Mouse (Mus musculus): Measurements from ENCODE around the gene Eef1b2. TPM values are rescaled to one million over a fixed set of nuclear protein-coding genes. Genes with fewer than 3 reads are reported as not detected.
"Not testable (repeated sequence)": the region's sequence is repeated elsewhere in the genome, so short reads cannot be mapped to it uniquely, and the experiment has no call there.

Eef1b2 gene
- polyA plus RNA-seq, 1 experiment from 2014 or later, result 438 TPM

GRCm38 (mm10) chr1:63134530-63134929, 42.1 kb upstream of the Eef1b2 start:
- H3K27me3 ChIP-seq (ENCODE audit: control insufficient read depth, insufficient read depth, low read length), result no peaks in the 10 kb centered on the region
- no peaks in the 10 kb centered on the region for H3K9me3 ChIP-seq (ENCODE audit: control insufficient read depth, low read length)
- no peak for ATAC-seq (ENCODE audit: low FRiP score, low TSS enrichment)
- H3K27ac ChIP-seq (replicated peaks), result no peak overlapping the region
- no peak overlapping the region for H3K4me2 ChIP-seq (replicated peaks; ENCODE audit: low read depth)
- no peak for DNase-seq (ENCODE audit: low spot score)
- H3K4me3 ChIP-seq (ENCODE audit: low read depth, low read length), result no peak overlapping the region
- WGBS, result 65% methylated on average over 3 of the region's 3 CpGs
- peaks cover 4% of the 10 kb centered on the region; the same call in 1 of the 2 replicates for H3K36me3 ChIP-seq (ENCODE audit: control insufficient read depth, insufficient read depth, low read length)
- no peak for TF ChIP-seq EP300 (optimal IDR thresholded peaks at IDR 0.05)
- no peak for TF ChIP-seq CTCF (IDR thresholded peaks at IDR 0.05; ENCODE audit: low read depth)
- no peaks in the 10 kb centered on the region for H3K4me1 ChIP-seq (replicated peaks; ENCODE audit: control insufficient read depth, insufficient read depth)
- H3K9ac ChIP-seq (ENCODE audit: low read length), result no peak overlapping the region

- Histone ChIP-seq H3K4me3 (ENCODE audit: low read depth, low read length) (no peak overlapping the region), H3K27me3 (ENCODE audit: control insufficient read depth, insufficient read depth, low read length) (no peaks in the 10 kb centered on the region), H3K27ac (replicated peaks) (no peak overlapping the region), H3K36me3 (ENCODE audit: control insufficient read depth, insufficient read depth, low read length) (peaks cover 5% of the 10 kb centered on the region; the same call in 1 of the 2 replicates), H3K4me2 (replicated peaks; ENCODE audit: low read depth) (no peak overlapping the region), H3K9ac (ENCODE audit: low read length) (no peak overlapping the region), H3K9me3 (ENCODE audit: control insufficient read depth, low read length) (no peaks in the 10 kb centered on the region), H3K4me1 (replicated peaks; ENCODE audit: control insufficient read depth, insufficient read depth) (no peaks in the 10 kb centered on the region)
- DNase-seq (ENCODE audit: low spot score) (no peak), ATAC-seq (ENCODE audit: low FRiP score, low TSS enrichment) (no peak)
- WGBS, result 78% methylated on average over 2 of the region's 2 CpGs
- TF ChIP-seq CTCF (IDR thresholded peaks at IDR 0.05; ENCODE audit: low read depth) (no peak), EP300 (optimal IDR thresholded peaks at IDR 0.05) (no peak)
Observed at GRCm38 (mm10) chr1:63137971-63138370, 38.7 kb upstream of the Eef1b2 start.

GRCm38 (mm10) chr1:63138586-63138985, 38.0 kb upstream of the Eef1b2 start:
- H3K9ac ChIP-seq (ENCODE audit: low read length); DNase-seq (ENCODE audit: low spot score); H3K4me1 ChIP-seq (replicated peaks; ENCODE audit: control insufficient read depth, insufficient read depth); H3K27me3 ChIP-seq (ENCODE audit: control insufficient read depth, insufficient read depth, low read length); H3K4me2 ChIP-seq (replicated peaks; ENCODE audit: low read depth); H3K4me3 ChIP-seq (ENCODE audit: low read depth, low read length); H3K27ac ChIP-seq (replicated peaks); H3K9me3 ChIP-seq (ENCODE audit: control insufficient read depth, low read length); ATAC-seq (ENCODE audit: low FRiP score, low TSS enrichment); H3K36me3 ChIP-seq (ENCODE audit: control insufficient read depth, insufficient read depth, low read length): not testable (repeated sequence)
- 86% methylated on average over 1 of the region's 1 CpGs for WGBS

DNA sequence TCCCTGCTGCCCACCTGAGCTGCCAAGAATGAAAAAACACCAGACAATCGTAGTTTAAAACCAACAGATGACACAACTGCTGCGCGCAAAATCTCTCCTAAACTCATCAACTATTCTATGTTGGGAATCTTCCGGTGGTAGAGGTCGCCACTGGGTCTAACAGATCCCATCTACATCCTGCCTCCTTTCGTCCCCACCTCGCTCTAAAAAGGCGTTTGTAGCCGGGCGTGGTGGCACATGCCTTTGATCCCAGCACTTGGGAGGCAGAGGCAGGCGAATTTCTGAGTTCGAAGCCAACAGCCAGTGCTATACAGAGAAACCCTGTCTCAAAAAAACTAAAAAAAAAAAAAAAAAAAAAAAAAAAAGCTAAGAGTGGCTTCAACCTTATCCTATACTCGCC, 36.4 kb upstream of the Eef1b2 start:
- H3K4me3 ChIP-seq (ENCODE audit: low read depth, low read length), result no peak overlapping the region
- no peak for ATAC-seq (ENCODE audit: low FRiP score, low TSS enrichment)
- no peak overlapping the region for H3K9ac ChIP-seq (ENCODE audit: low read length)
- H3K27ac ChIP-seq (replicated peaks), result no peak overlapping the region
- no peak for DNase-seq (ENCODE audit: low spot score)
- H3K36me3 ChIP-seq (ENCODE audit: control insufficient read depth, insufficient read depth, low read length), result peaks cover 9% of the 10 kb centered on the region; the same call in 1 of the 2 replicates
- 95% methylated on average over 13 of the region's 13 CpGs for WGBS
- no peak overlapping the region for H3K4me2 ChIP-seq (replicated peaks; ENCODE audit: low read depth)
- no peaks in the 10 kb centered on the region for H3K27me3 ChIP-seq (ENCODE audit: control insufficient read depth, insufficient read depth, low read length)
- TF ChIP-seq CTCF (IDR thresholded peaks at IDR 0.05; ENCODE audit: low read depth), result no peak
- TF ChIP-seq EP300 (optimal IDR thresholded peaks at IDR 0.05), result no peak
- no peaks in the 10 kb centered on the region for H3K9me3 ChIP-seq (ENCODE audit: control insufficient read depth, low read length)
- no peaks in the 10 kb centered on the region for H3K4me1 ChIP-seq (replicated peaks; ENCODE audit: control insufficient read depth, insufficient read depth)

DNA sequence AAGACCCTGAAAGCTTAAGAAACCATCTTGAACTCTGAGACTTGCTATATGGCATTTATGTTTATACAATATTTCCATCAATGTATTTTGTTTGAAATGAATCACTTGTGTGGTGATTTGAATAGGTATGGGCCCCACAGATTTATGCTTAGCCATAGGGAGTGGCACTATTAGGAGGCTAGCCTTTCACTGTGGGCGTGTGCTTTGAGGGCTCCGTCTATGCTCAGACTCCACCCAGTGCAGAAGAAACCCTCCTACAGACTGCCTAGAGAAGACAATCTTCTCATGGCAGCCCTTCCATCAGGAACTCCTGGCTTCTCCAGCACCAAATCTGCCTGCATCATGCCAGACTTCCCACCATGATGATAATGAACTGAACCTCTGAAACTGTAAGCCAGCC, 8.0 kb upstream of the Eef1b2 start:
- no peak overlapping the region for H3K4me3 ChIP-seq (ENCODE audit: low read depth, low read length)
- no peaks in the 10 kb centered on the region for H3K9me3 ChIP-seq (ENCODE audit: control insufficient read depth, low read length)
- ATAC-seq (ENCODE audit: low FRiP score, low TSS enrichment), result peak; percentile 60; the same call in 1 of the 2 replicates
- H3K4me1 ChIP-seq (replicated peaks; ENCODE audit: control insufficient read depth, insufficient read depth), result no peaks in the 10 kb centered on the region
- H3K27me3 ChIP-seq (ENCODE audit: control insufficient read depth, insufficient read depth, low read length), result no peaks in the 10 kb centered on the region
- no peak overlapping the region for H3K4me2 ChIP-seq (replicated peaks; ENCODE audit: low read depth)
- DNase-seq (ENCODE audit: low spot score), result no peak
- WGBS, result 62% methylated on average over 2 of the region's 2 CpGs
- TF ChIP-seq EP300 (optimal IDR thresholded peaks at IDR 0.05) (no peak), CTCF (IDR thresholded peaks at IDR 0.05; ENCODE audit: low read depth) (no peak)
- no peak overlapping the region for H3K27ac ChIP-seq (replicated peaks)
- H3K36me3 ChIP-seq (ENCODE audit: control insufficient read depth, insufficient read depth, low read length), result peaks cover 11% of the 10 kb centered on the region
- H3K9ac ChIP-seq (ENCODE audit: low read length), result no peak overlapping the region

- no peaks in the 10 kb centered on the region for H3K9me3 ChIP-seq (ENCODE audit: control insufficient read depth, low read length)
- peaks cover 5% of the 10 kb centered on the region; the same call in 1 of the 2 replicates for H3K36me3 ChIP-seq (ENCODE audit: control insufficient read depth, insufficient read depth, low read length)
- H3K4me2 ChIP-seq (replicated peaks; ENCODE audit: low read depth), result peak overlapping the region; percentile 71
- peak overlapping the region; percentile 93 for H3K27ac ChIP-seq (replicated peaks)
- peaks cover 7% of the 10 kb centered on the region; the same call in 1 of the 2 replicates for H3K4me1 ChIP-seq (replicated peaks; ENCODE audit: control insufficient read depth, insufficient read depth)
- H3K27me3 ChIP-seq (ENCODE audit: control insufficient read depth, insufficient read depth, low read length), result no peaks in the 10 kb centered on the region
- TF ChIP-seq EP300 (optimal IDR thresholded peaks at IDR 0.05) (no peak), CTCF (IDR thresholded peaks at IDR 0.05; ENCODE audit: low read depth) (no peak)
- 7% methylated on average over 11 of the region's 11 CpGs for WGBS
- peak overlapping the region; percentile 91 for H3K9ac ChIP-seq (ENCODE audit: low read length)
- ATAC-seq (ENCODE audit: low FRiP score, low TSS enrichment) (no peak), DNase-seq (ENCODE audit: low spot score) (no peak)
- H3K4me3 ChIP-seq (ENCODE audit: low read depth, low read length), result peak overlapping the region; percentile 99
Observed at GRCm38 (mm10) chr1:63175853-63176252, 772 bp upstream of the Eef1b2 start.

Data from stomach, postnatal 0 days (tissue).